Mouse (Mus musculus) liver, embryonic 14.5 days (tissue): Measurements from ENCODE around the gene Spryd4.

Experiments
- CTCF ChIP-seq: IDR thresholded peaks from 2 replicates; pipeline ENCODE4 v1.5.1; 2016; ENCODE audit warnings: antibody characterized with exemption, low read depth, control low read depth
- EP300 ChIP-seq: IDR thresholded peaks from 2 replicates; pipeline ENCODE4 v1.6.1; 2016; ENCODE audit warnings: antibody characterized with exemption, low read depth

- TF ChIP-seq CTCF (no peak), EP300 (no peak)
Measured at GRCm38 (mm10) chr10:128175302-128175701, 36.3 kb downstream of the Spryd4 start.
